Mouse (Mus musculus) cortical plate, adult 2 months (tissue): ENCODE data around the gene Cdk14.

Source experiments
- CTCF ChIP-seq: fragments of 200-500 bp; IDR thresholded peaks from 2 replicates; pipeline ENCODE4 v1.5.1; 2011; ENCODE audit warnings: mild to moderate bottlenecking, control low read depth, low read length; ENCODE audit not compliant: insufficient read depth; ENCODE audit errors: extremely low read depth
- POLR2A ChIP-seq: fragments of 200-500 bp; IDR thresholded peaks from 2 replicates; pipeline ENCODE4 v1.6.1; 2011; ENCODE audit warnings: mild to moderate bottlenecking, low read length, control low read depth; ENCODE audit not compliant: insufficient read depth; ENCODE audit errors: extremely low read depth

- TF ChIP-seq CTCF (no peak), POLR2A (no peak)
These were observed 664.8 kb downstream of the Cdk14 start for GRCm38 (mm10) chr5:4755326-4755725.
